9 mouse cellular contexts compared by ENCODE assay signal in the genomic region with DNA sequence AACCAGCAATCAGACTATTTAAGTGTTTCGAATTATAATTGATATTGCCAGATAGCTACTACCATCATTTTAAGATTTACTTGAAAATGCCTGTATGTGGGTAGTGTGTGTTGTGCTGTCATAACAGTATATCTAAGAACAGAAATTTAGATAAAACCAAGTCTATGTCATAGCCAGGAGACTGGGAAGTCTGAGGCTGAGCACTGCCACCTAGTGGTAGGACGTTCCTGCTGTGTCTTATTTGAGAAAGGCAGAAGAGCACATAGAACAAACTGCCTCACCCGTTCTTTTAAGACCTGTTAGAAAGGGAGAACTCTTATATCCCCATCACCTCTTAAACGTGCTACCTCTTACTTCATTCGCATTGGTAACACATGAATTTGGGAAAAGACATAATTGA.
DNase-seq lines count a peak whose midpoint lies in the region; TF ChIP-seq lines count a peak whose summit lies in the region.
"Had no signal": no experiment of that assay in that cellular context is flagged by ENCODE, and none has a peak within 500 bp of the region (broad histone marks: within the 10 kb centered on the region; RNA-seq: fewer than 3 reads in every experiment).

No protein-coding gene starts in this region.

- H3K9me3 ChIP-seq in ES-Bruce4 (replicated peaks; ENCODE audit: control insufficient read depth, insufficient read depth, low read length, poor library complexity, severe bottlenecking): no peaks in the 10 kb centered on the region
- no peaks in the 10 kb centered on the region for H3K9me3 ChIP-seq in forebrain, embryonic 10.5 days

- no peak overlapping the region for H3K27ac ChIP-seq in ES-Bruce4 (ENCODE audit: insufficient read depth, low read length)
- no peak overlapping the region for H3K27ac ChIP-seq in forebrain, embryonic 10.5 days
- H3K27ac ChIP-seq: macrophage had no signal

- H3K4me1 ChIP-seq in ES-Bruce4 (ENCODE audit: control insufficient read depth, insufficient read depth, low read length): no peaks in the 10 kb centered on the region
- no peaks in the 10 kb centered on the region for H3K4me1 ChIP-seq in forebrain, embryonic 10.5 days
- H3K4me1 ChIP-seq in lung, adult 2 months (ENCODE audit: control insufficient read depth, insufficient read depth, low read length): peaks cover 2% of the 10 kb centered on the region; the same call in 1 of the 2 replicates

- no peak for TF ChIP-seq EP300 in ES-Bruce4 (IDR thresholded peaks at IDR 0.05; ENCODE audit: insufficient read depth, low read depth, low read length)

- H3K36me3 ChIP-seq in ES-Bruce4 (ENCODE audit: control insufficient read depth, insufficient read depth, low read length, poor library complexity, severe bottlenecking): no peaks in the 10 kb centered on the region
- no peaks in the 10 kb centered on the region for H3K36me3 ChIP-seq in forebrain, embryonic 10.5 days (replicated peaks)

- peak; percentile 66 for TF ChIP-seq CTCF in ES-Bruce4 (IDR thresholded peaks at IDR 0.05; ENCODE audit: low read depth, low read length)
- peak; percentile 87 for TF ChIP-seq CTCF in lung, adult 2 months (IDR thresholded peaks at IDR 0.05; ENCODE audit: insufficient read depth, low read length)

- 22% methylated on average over 5 of the region's 5 CpGs for WGBS in forebrain, embryonic 10.5 days
- 12% methylated on average over 5 of the region's 5 CpGs for WGBS in lung, adult 2 months

- TF ChIP-seq POLR2A in ES-Bruce4 (IDR thresholded peaks at IDR 0.05; ENCODE audit: insufficient read depth, low read length): no peak
- TF ChIP-seq POLR2A in lung, adult 2 months (IDR thresholded peaks at IDR 0.05; ENCODE audit: borderline replicate concordance, extremely low read depth, low read depth, low read length): no peak

- DNase-seq in c-Kit-negative CD71-positive TER-119-positive erythroid progenitor cells, embryonic 14.5 days (ENCODE audit: low read depth, low spot score): peak; percentile 73
- DNase-seq in forebrain, embryonic 10.5 days (ENCODE audit: extremely low spot score, low spot score): peak; percentile 70
- DNase-seq in heart, postnatal 4 days: peak; percentile 87
- peak; percentile 54 to 90 for DNase-seq in layer of hippocampus, adult 18-20 months (ENCODE audit: low spot score in 2 of 2)
- peak; percentile 62 for DNase-seq in lung, adult 2 months
- peak; percentile 21 for DNase-seq in ovary, adult 18-20 months (ENCODE audit: low spot score)
- DNase-seq in thymus, postnatal 0 days (ENCODE audit: low spot score): peak; percentile 89

- H3K4me3 ChIP-seq in ES-Bruce4 (ENCODE audit: low read depth, low read length): no peak overlapping the region
- H3K4me3 ChIP-seq in forebrain, embryonic 10.5 days: no peak overlapping the region
- no peak overlapping the region for H3K4me3 ChIP-seq in lung, adult 2 months (replicated peaks; ENCODE audit: extremely low read depth, low read depth, low read length)

- no peaks in the 10 kb centered on the region for H3K27me3 ChIP-seq in ES-Bruce4 (ENCODE audit: control insufficient read depth, insufficient read depth, low read length, poor library complexity, severe bottlenecking)
- H3K27me3 ChIP-seq in forebrain, embryonic 10.5 days (ENCODE audit: poor library complexity, severe bottlenecking): no peaks in the 10 kb centered on the region

- no peak overlapping the region for H3K9ac ChIP-seq in ES-Bruce4 (ENCODE audit: low read depth, poor library complexity, severe bottlenecking)

Comparison
In these comparisons a context has a peak if more than half of its experiments do, and no peak if none do; other contexts are left out.
1. DNase-seq: peak in every context shown above with its lines; median percentile 89 in thymus, postnatal 0 days; 87 in heart, postnatal 4 days; 73 in c-Kit-negative CD71-positive TER-119-positive erythroid progenitor cells, embryonic 14.5 days; 72 in layer of hippocampus, adult 18-20 months; 70 in forebrain, embryonic 10.5 days; 62 in lung, adult 2 months; 21 in ovary, adult 18-20 months.